Mouse (Mus musculus): ENCODE results near the gene Gm3854.

Gm3854 gene

DNA sequence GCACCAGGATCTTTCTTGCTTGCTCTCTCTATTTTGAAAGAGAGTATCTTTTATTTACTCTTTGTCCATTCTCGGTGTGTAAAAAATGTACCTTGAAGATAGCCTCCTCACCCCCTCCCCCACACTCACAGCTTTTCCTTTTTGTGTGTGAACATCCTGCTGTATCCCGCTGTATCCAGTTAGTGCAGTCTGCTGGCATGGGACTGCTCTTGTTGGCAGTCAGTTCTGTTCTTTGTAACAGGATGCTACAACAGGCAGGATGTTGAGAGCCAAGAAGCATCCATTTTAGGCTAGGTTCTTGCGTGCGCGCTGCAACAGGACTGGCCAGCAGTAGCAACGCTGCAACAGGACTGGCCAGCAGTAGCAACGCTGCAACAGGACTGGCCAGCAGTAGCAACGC, 43.4 kb downstream of the Gm3854 start:
- DNase-seq (ENCODE audit: low spot score): no peak

- no peak for DNase-seq (ENCODE audit: low spot score)
Measured at GRCm38 (mm10) chr7:6388971-6389370, 45.4 kb downstream of the Gm3854 start.

DNA sequence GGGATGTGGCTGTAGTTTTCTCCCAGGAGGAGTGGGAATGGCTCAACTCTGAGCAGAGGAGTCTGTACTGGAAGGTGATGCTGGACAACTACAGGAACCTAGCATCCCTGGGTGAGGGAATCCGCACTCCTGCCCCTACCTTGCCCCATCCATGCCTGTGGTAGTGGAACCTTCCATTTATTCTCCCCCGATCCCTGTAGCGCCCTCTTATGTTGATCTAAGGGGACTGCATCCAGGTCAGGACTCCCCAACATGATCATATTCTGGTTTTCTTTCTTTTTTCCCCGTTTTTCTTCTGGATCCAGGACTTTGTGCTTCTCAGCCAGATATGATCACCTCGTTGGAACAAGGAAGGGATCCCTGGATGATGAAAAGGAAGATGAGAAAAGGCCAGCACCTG, 45.9 kb downstream of the Gm3854 start:
- DNase-seq (ENCODE audit: low spot score): no peak

DNA sequence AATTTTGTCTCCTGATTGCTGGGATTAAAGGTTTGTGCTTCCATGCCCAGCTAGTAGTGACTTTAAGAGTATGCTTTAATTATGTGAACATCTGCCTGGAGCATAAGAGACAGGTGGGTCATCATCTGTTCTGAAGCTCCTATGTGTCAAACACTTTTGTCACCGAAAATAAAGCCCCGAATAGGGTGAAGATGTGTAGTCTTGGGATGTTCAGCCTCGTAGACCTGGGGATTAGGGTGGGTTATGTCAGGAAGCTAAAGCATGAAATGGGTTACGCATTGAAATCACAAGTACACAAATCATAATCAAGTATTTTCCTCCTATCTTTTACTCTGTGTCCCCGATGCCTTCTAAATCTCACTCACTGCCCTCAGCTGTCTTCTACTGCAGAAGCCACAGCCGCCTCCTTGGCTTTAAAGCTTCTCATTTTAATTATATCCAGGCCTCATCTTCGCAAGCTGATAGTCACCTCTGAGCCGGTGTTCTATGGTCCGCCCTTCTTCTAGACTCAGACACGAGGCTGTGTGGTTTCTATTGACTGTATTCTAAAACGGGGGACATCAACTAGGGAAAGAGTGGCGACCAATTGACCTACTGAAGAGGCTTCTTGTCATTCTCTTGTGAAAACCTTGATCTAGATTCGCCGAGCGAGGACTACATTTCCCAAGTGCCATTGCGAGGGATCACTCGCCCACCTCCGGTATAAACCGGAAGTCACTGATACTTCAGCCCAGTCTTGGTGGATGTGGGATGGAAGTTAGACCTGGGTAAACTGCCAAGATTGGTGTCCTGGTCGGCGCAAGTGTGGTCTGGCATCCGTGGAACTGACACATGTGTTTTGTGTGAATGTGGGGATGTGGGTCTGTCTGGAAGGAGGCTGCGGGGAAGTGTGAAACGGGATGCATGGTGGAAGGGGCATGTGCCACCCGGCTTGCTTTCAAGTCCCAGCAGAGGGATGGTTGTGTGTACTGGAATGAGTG, 54.7 kb downstream of the Gm3854 start, which contains the start of gene Smim17:
Smim17 (plus strand) TSS at position 720 of the 980 bp plus-strand sequence.
- DNase-seq (ENCODE audit: low spot score): peak; percentile 80

Data from embryo, embryonic 10.5 days (tissue).